Mouse (Mus musculus) olfactory bulb, adult 2 months (tissue): ENCODE measurements at regions not wholly inside any gene's neighbourhood (a gene's known extent, or its start where the extent isn't known, plus 50 kb on each side); places are given as distances from the start of the nearest gene placed in this dataset.

Experiments used
- CTCF ChIP-seq: fragments of 200-500 bp; IDR thresholded peaks from 2 replicates; pipeline ENCODE4 v1.5.1; 2012; ENCODE audit warnings: low read depth, mild to moderate bottlenecking, low read length, moderate library complexity; ENCODE audit not compliant: insufficient read depth
- POLR2A ChIP-seq: fragments of 200-500 bp; IDR thresholded peaks from 2 replicates; pipeline ENCODE4 v1.6.1; 2012; ENCODE audit warnings: mild to moderate bottlenecking, low read depth, low read length, moderate library complexity; ENCODE audit not compliant: insufficient read depth

DNA sequence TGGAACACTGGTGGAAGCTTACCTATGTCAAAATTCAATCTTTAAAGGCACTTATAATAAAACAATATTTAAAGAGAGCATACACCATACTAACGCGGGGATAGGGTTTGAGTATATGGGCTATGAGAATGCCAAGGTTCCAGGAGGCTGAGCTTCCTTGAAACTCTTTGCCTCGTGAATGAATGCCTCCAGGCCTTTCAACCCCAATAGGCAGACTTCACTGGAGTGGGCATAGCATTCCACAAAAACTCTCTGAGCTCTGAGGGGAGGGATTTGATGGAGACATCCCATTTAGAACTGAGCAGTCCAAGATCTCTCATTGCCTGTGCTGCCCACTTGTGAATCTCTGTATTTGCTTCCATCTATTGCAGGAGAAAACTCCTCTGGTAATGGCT is 68.4 kb upstream of the Pax1 start:
- no peak for TF ChIP-seq CTCF
- TF ChIP-seq POLR2A: no peak
